Mouse (Mus musculus) forebrain, embryonic 12.5 days (tissue): ENCODE measurements around the gene Pde4c. TPM values are rescaled to one million over a fixed set of nuclear protein-coding genes. Genes with fewer than 3 reads are reported as not detected.
A peak's percentile ranks its signal among the peaks of the same experiment; 100 is the strongest.

Experiments used
- ATAC-seq: fragments of 200-750 bp; cut with Nextera tagmentation; 2 replicates; pipeline ENCODE4 v1.8.0; 2017; ENCODE audit warnings: moderate TSS enrichment; ENCODE audit not compliant: low FRiP score
- H3K27ac ChIP-seq: fragments of 300-500 bp; sonication (generic); 2 replicates; pipeline ENCODE4 v1.5.1; 2016; ENCODE audit warnings: mild to moderate bottlenecking
- H3K27me3 ChIP-seq: fragments of 300-500 bp; sonication (generic); 2 replicates; pipeline ENCODE4 v1.6.1; 2016; ENCODE audit warnings: mild to moderate bottlenecking
- H3K36me3 ChIP-seq: fragments of 300-500 bp; sonication (generic); replicated peaks from 2 replicates; pipeline ENCODE4 v1.6.1; 2016; ENCODE audit warnings: mild to moderate bottlenecking
- H3K4me1 ChIP-seq: fragments of 300-500 bp; sonication (generic); 2 replicates; pipeline ENCODE4 v1.6.1; 2016
- H3K4me2 ChIP-seq: fragments of 300-500 bp; sonication (generic); 2 replicates; pipeline ENCODE4 v1.6.1; 2016; ENCODE audit warnings: mild to moderate bottlenecking, moderate library complexity
- H3K4me3 ChIP-seq: fragments of 300-500 bp; sonication (generic); replicated peaks from 2 replicates; pipeline ENCODE4 v1.5.1; 2016; ENCODE audit warnings: mild to moderate bottlenecking
- H3K9ac ChIP-seq: fragments of 300-500 bp; sonication (generic); 2 replicates; pipeline ENCODE4 v1.6.1; 2016; ENCODE audit warnings: mild to moderate bottlenecking
- H3K9me3 ChIP-seq: fragments of 300-500 bp; sonication (generic); 2 replicates; pipeline ENCODE4 v1.6.1; 2016
- WGBS: fragments of 180-500 bp; shearing (Covaris S2); methylation state at CpG from one replicate; pipeline ENCODE4 v1.1.7; 2016; 5-methylcytosine and 5-hydroxymethylcytosine counted together
- polyA plus RNA-seq: library from polyadenylated mRNA; unstranded; fragments of >200 nt; fragmentation: Nextera tagmentation; extraction: Ambion mirVana; gene quantifications from 2 replicates; pipeline ENCODE4 v1.2.1, GENCODE M21; 2016

The Pde4c gene
- polyA plus RNA-seq, 1 experiment from 2014 or later: 0.17 TPM

- H3K27ac ChIP-seq: peak within 1 kb of the TSS; percentile 99
- no peaks in the 10 kb centered on the region for H3K9me3 ChIP-seq
- H3K27me3 ChIP-seq: no peaks in the 10 kb centered on the region; the same call in 1 of the 2 replicates
- H3K9ac ChIP-seq: peak within 1 kb of the TSS; percentile 100
- peaks cover 57% of the 10 kb centered on the region for H3K4me1 ChIP-seq
- H3K4me2 ChIP-seq: peak within 1 kb of the TSS; percentile 73
- ATAC-seq: peak; percentile 88
- peaks cover 14% of the 10 kb centered on the region for H3K36me3 ChIP-seq
- 1% methylated on average over 68 of the region's 69 CpGs for WGBS
- peak within 1 kb of the TSS; percentile 100 for H3K4me3 ChIP-seq
These were observed 25.0 kb upstream of the Pde4c start, which contains the start of gene Jund for GRCm38 (mm10) chr8:70698310-70699109. Gene Jund, plus strand, starts transcription at chr8:70698949.

DNA sequence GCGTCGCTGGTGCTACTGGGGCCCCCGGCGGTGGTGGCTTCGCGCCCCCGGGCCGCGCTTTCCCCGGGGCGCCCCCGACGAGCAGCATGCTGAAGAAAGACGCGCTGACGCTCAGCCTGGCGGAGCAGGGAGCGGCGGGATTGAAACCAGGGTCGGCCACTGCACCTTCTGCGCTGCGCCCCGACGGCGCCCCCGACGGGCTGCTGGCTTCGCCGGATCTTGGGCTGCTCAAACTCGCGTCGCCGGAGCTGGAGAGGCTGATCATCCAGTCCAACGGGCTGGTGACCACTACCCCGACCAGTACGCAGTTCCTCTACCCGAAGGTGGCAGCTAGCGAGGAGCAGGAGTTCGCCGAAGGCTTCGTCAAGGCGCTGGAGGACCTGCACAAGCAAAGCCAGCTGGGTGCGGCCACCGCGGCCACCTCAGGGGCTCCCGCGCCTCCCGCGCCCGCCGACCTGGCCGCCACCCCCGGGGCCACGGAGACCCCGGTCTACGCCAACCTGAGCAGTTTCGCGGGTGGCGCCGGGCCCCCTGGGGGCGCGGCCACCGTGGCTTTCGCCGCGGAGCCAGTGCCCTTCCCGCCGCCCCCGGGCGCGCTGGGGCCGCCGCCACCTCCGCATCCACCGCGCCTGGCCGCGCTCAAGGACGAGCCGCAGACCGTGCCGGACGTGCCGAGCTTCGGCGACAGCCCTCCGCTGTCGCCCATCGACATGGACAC lies 24.2 kb upstream of the Pde4c start:
- Histone ChIP-seq H3K4me1 (peaks cover 57% of the 10 kb centered on the region), H3K27ac (peak overlapping the region; percentile 99), H3K9me3 (no peaks in the 10 kb centered on the region), H3K27me3 (no peaks in the 10 kb centered on the region; the same call in 1 of the 2 replicates), H3K4me3 (peak overlapping the region; percentile 100), H3K9ac (peak overlapping the region; percentile 100), H3K4me2 (peak overlapping the region; percentile 73), H3K36me3 (peaks cover 18% of the 10 kb centered on the region)
- WGBS: under 1% methylated on average over 85 of the region's 89 CpGs
- ATAC-seq: no peak; the same call in 1 of the 2 replicates

- Histone ChIP-seq H3K4me3 (peak overlapping the region; percentile 100), H3K9ac (peak overlapping the region; percentile 100), H3K4me2 (peak overlapping the region; percentile 73), H3K4me1 (peaks cover 56% of the 10 kb centered on the region), H3K27ac (peak overlapping the region; percentile 99), H3K27me3 (no peaks in the 10 kb centered on the region), H3K9me3 (no peaks in the 10 kb centered on the region), H3K36me3 (peaks cover 18% of the 10 kb centered on the region)
- ATAC-seq: 0 out of 2 replicates have a peak, but pooled peaks have one; percentile 14
- under 1% methylated on average over 59 of the region's 59 CpGs for WGBS
These were observed 23.5 kb upstream of the Pde4c start for GRCm38 (mm10) chr8:70699834-70700554.

GRCm38 (mm10) chr8:70700555-70700922 lies 23.0 kb upstream of the Pde4c start:
- peaks cover 18% of the 10 kb centered on the region for H3K36me3 ChIP-seq
- H3K27me3 ChIP-seq: no peaks in the 10 kb centered on the region
- ATAC-seq: peak; percentile 21; the same call in 1 of the 2 replicates
- H3K27ac ChIP-seq: peak overlapping the region; percentile 99
- peaks cover 51% of the 10 kb centered on the region for H3K4me1 ChIP-seq
- under 1% methylated on average over 20 of the region's 20 CpGs for WGBS
- H3K9me3 ChIP-seq: no peaks in the 10 kb centered on the region
- peak overlapping the region; percentile 100 for H3K9ac ChIP-seq
- H3K4me2 ChIP-seq: peak overlapping the region; percentile 73
- H3K4me3 ChIP-seq: peak overlapping the region; percentile 100

DNA sequence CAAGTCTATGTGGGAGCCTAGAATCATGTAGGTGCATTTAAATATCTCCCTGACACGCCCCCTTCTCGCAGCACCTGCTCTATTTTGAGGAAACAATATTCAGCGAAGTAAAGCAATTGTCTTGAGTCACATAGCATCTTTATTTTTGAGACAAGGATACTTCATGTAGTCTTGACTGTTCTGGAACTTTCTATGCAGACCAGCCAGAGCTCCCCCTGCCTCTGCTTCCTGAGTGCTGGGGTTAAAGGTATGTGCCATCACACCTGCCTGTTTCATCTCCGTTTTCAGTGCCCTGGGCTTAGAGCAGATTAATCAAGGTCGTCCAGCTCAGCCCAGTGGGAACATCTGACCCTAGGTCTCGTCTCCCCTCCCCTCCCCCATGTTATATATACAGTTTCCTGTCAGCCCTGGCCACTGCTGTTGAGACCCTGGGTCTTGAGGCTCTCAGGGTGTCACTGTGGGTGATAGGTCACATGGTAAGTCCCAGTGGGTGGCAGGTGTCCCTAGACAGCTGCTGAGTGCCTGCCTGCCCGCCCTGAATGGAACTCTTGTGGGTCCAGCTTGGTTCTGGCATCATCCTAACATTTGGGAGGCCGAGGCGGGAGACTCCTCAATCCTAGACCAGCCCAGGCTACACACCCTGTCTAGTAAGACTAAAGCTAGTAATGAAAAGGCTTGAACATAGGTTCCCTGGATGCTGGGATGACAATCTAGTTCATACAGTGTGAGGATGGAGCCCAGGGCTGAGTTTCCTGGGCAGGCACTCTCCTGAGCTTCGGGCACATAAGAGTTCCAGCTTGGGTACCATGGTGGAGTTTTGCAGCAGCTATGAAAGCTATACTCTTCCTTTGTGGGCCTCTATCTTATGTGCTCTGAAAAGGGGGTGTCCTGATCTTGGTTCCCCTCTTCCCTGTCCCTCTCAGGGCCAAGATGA lies 22.2 kb upstream of the Pde4c start:
- no peaks in the 10 kb centered on the region for H3K27me3 ChIP-seq
- ATAC-seq: no peak
- H3K36me3 ChIP-seq: peaks cover 18% of the 10 kb centered on the region
- peak overlapping the region; percentile 100 for H3K4me3 ChIP-seq
- H3K4me2 ChIP-seq: peak overlapping the region; percentile 73
- 58% methylated on average over 10 of the region's 10 CpGs for WGBS
- peak overlapping the region; percentile 99 for H3K27ac ChIP-seq
- no peaks in the 10 kb centered on the region for H3K9me3 ChIP-seq
- H3K9ac ChIP-seq: peak overlapping the region; percentile 100
- peaks cover 43% of the 10 kb centered on the region for H3K4me1 ChIP-seq

DNA sequence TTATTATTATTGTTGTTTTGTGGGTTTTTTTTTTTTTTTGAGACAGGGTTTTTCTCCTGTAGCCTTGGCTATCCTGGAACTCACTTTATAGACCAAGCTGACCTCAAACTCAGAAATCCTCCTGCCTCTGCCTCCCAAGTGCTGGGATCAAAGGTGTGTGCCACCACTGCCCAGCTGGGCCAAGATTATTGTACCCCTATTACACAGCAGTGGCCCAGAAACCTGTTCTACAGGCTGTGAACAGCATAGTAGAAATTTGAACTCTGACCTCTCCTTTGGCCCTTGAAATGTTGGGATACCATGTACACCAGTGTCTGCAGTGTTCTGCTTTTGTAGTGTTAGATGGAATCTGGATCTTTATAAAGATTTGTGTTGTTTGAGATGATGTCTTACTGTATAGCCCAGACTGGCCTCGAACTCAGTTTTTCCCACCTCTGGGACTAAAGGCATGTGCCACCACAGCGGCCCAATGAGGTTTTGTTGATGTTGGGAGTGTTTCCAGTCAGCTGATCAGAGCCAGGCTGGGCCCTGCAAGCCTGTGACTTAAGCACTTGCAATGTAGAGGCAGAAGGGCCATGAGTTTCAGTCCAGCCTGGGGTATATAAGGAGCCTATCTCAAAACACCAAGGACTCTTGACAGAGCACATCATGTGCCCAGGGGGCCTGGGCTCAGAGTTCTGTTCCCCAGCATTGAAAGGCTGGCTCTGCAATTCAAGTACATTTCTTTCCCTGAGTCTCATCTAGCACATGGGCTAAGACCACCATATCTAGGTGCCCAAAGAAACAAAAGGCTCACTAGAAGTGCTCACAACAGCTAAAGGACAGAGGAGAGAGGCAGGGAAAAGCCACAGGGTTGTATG lies 21.3 kb upstream of the Pde4c start:
- Histone ChIP-seq H3K4me1 (peaks cover 34% of the 10 kb centered on the region), H3K4me3 (no peak overlapping the region), H3K27ac (no peak overlapping the region), H3K27me3 (no peaks in the 10 kb centered on the region), H3K9ac (no peak overlapping the region), H3K9me3 (no peaks in the 10 kb centered on the region), H3K4me2 (peak overlapping the region; percentile 73), H3K36me3 (peaks cover 18% of the 10 kb centered on the region)
- WGBS: 93% methylated on average over 2 of the region's 2 CpGs
- ATAC-seq: no peak

GRCm38 (mm10) chr8:70702842-70703182 lies 20.7 kb upstream of the Pde4c start:
- H3K36me3 ChIP-seq: peaks cover 18% of the 10 kb centered on the region
- H3K4me3 ChIP-seq: no peak overlapping the region
- H3K4me1 ChIP-seq: peaks cover 28% of the 10 kb centered on the region
- no peak overlapping the region for H3K27ac ChIP-seq
- ATAC-seq: no peak
- H3K27me3 ChIP-seq: no peaks in the 10 kb centered on the region
- no peak overlapping the region for H3K4me2 ChIP-seq
- 92% methylated on average over 3 of the region's 3 CpGs for WGBS
- H3K9ac ChIP-seq: no peak overlapping the region
- H3K9me3 ChIP-seq: no peaks in the 10 kb centered on the region

GRCm38 (mm10) chr8:70703287-70703686 lies 20.2 kb upstream of the Pde4c start, which contains the start of gene Iqcn:
Gene Iqcn, plus strand, starts transcription at chr8:70703457.
- Histone ChIP-seq H3K27ac (no peak within 1 kb of the TSS), H3K9me3 (no peaks in the 10 kb centered on the region), H3K4me1 (peaks cover 23% of the 10 kb centered on the region), H3K4me2 (peak within 1 kb of the TSS; percentile 73; the same call in 1 of the 2 replicates), H3K36me3 (peaks cover 18% of the 10 kb centered on the region), H3K27me3 (no peaks in the 10 kb centered on the region), H3K9ac (no peak within 1 kb of the TSS), H3K4me3 (no peak within 1 kb of the TSS)
- WGBS: 97% methylated on average over 3 of the region's 3 CpGs
- ATAC-seq: no peak

GRCm38 (mm10) chr8:70708281-70708680 lies 15.2 kb upstream of the Pde4c start:
- Histone ChIP-seq H3K27me3 (no peaks in the 10 kb centered on the region), H3K27ac (no peak overlapping the region), H3K4me2 (no peak overlapping the region), H3K4me1 (no peaks in the 10 kb centered on the region), H3K36me3 (peaks cover 6% of the 10 kb centered on the region; the same call in 1 of the 2 replicates), H3K9ac (no peak overlapping the region), H3K9me3 (no peaks in the 10 kb centered on the region), H3K4me3 (no peak overlapping the region)
- ATAC-seq: no peak
- 88% methylated on average over 14 of the region's 14 CpGs for WGBS

DNA sequence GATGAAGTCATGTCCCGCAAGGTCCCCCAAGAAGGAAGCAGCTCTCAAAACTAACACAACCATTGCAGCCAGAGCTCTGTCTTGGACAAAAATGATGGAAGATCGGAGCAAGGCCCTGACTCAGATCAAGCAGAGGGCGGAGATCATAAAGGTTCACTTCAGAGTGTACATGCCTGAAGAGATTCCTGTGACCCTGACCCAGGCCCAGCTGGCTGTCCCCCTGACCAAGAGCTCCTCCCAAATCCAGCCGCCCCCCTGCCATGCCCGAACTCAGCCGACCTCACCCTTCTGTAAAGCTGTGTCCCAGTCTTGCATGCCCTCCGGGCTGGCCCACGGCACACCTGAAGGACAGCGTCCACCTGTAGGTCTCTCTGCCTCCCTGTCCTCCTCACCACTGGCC lies 13.7 kb upstream of the Pde4c start:
- H3K9me3 ChIP-seq: no peaks in the 10 kb centered on the region
- no peak for ATAC-seq

More for the DNA sequence above, 13.7 kb upstream of the Pde4c start:
- H3K9ac ChIP-seq: no peak overlapping the region
- no peaks in the 10 kb centered on the region for H3K36me3 ChIP-seq
- no peak overlapping the region for H3K4me3 ChIP-seq
- no peaks in the 10 kb centered on the region for H3K27me3 ChIP-seq
- no peaks in the 10 kb centered on the region for H3K4me1 ChIP-seq
- H3K4me2 ChIP-seq: no peak overlapping the region
- WGBS: 89% methylated on average over 9 of the region's 9 CpGs
- no peak overlapping the region for H3K27ac ChIP-seq
